Mouse (Mus musculus): ENCODE measurements at regions not wholly inside any gene's neighbourhood (a gene's known extent, or its start where the extent isn't known, plus 50 kb on each side); places are given as distances from the start of the nearest gene placed in this dataset.

DNA sequence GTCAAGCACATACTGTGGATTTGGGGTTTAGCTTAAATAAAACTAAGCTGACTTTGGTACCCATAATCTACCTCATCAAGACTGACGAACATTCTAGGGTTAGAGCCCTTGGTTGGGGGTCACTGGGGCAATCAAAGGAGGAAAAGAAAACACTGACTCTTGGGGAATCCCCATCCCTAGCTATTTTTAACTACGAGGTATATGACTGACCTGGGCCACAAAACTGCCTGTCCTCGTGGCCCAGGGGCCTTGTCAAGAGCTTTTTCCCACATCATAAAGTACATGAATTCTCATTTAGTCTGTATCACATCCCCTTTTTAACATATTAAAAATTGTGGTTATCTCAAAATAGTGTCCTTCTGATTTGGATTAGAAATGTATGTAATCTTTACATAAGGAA, 207.7 kb upstream of the Cxcl12 start:
- TF ChIP-seq CTCF (IDR thresholded peaks at IDR 0.05; ENCODE audit: low read depth), result no peak
- WGBS, result 53% methylated on average over 3 of the region's 3 CpGs
- Histone ChIP-seq H3K9ac (ENCODE audit: low read depth, low read length) (no peak overlapping the region), H3K4me1 (replicated peaks; ENCODE audit: control insufficient read depth, insufficient read depth, low read length) (no peaks in the 10 kb centered on the region), H3K4me3 (ENCODE audit: low read depth, low read length) (no peak overlapping the region), H3K27me3 (replicated peaks; ENCODE audit: control insufficient read depth, insufficient read depth, low read length) (no peaks in the 10 kb centered on the region), H3K27ac (ENCODE audit: low read depth, low read length) (no peak overlapping the region), H3K4me2 (replicated peaks; ENCODE audit: low read depth) (no peak overlapping the region), H3K36me3 (ENCODE audit: control insufficient read depth, insufficient read depth) (no peaks in the 10 kb centered on the region), H3K9me3 (ENCODE audit: control insufficient read depth) (no peaks in the 10 kb centered on the region)
- no peak for ATAC-seq

DNA sequence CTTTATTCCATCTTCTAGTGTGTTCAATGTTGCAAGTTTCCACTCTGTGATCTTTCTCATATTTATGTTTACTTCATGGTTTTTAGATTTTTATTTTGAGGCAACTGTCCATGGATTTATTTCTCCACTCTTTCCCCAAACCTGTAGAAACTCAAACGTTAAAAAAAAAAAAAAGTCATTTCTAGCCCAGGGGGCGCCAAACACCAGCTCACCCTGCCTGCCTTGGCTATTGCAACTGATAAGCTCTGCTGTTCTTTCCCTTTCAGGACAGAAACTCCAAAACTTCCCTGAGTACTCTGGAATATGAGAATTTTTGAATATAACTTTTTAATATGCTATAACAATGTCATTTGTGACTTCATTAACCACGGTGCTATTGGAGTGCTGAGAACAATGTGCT, 201.9 kb upstream of the Cxcl12 start:
- H3K27me3 ChIP-seq (replicated peaks; ENCODE audit: control insufficient read depth, insufficient read depth, low read length), result no peaks in the 10 kb centered on the region
- no peaks in the 10 kb centered on the region for H3K9me3 ChIP-seq (ENCODE audit: control insufficient read depth)
- no peak for ATAC-seq
- H3K4me1 ChIP-seq (replicated peaks; ENCODE audit: control insufficient read depth, insufficient read depth, low read length), result no peaks in the 10 kb centered on the region
- no peak overlapping the region for H3K27ac ChIP-seq (ENCODE audit: low read depth, low read length)
- H3K9ac ChIP-seq (ENCODE audit: low read depth, low read length), result no peak overlapping the region
- no peak overlapping the region for H3K4me2 ChIP-seq (replicated peaks; ENCODE audit: low read depth)
- 25% methylated on average over 3 of the region's 3 CpGs for WGBS
- no peak overlapping the region for H3K4me3 ChIP-seq (ENCODE audit: low read depth, low read length)
- peak; percentile 71 for TF ChIP-seq CTCF (IDR thresholded peaks at IDR 0.05; ENCODE audit: low read depth)
- H3K36me3 ChIP-seq (ENCODE audit: control insufficient read depth, insufficient read depth), result no peaks in the 10 kb centered on the region

DNA sequence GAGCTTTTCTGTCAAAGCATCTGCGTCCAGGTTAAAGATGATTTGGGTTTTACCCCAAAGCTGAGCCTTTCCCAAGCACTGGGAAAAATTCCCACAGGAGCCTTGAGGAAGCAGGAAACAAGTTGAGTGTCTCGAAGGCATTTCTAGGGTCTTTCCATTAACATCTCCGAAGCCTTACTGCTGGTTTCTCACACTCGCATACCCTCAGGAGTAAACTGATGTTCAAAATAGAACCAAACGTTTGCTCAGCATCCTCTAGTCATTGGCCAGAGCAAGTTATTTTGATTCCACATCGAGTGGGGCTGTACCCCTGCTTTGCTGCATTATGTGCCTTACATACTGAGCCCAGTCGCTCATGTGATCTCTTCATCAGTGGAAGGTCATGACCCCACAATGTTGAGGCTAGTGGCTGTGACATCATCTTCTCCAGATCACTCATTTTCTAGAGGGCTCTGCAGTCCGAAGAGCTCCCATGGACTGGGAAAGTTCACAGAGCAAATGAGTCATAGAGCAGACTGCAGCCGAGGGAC, 198.9 kb upstream of the Cxcl12 start:
- 64% methylated on average over 9 of the region's 9 CpGs for WGBS
- Histone ChIP-seq H3K27ac (ENCODE audit: low read depth, low read length) (no peak overlapping the region), H3K27me3 (replicated peaks; ENCODE audit: control insufficient read depth, insufficient read depth, low read length) (no peaks in the 10 kb centered on the region), H3K9ac (ENCODE audit: low read depth, low read length) (no peak overlapping the region), H3K9me3 (ENCODE audit: control insufficient read depth) (no peaks in the 10 kb centered on the region), H3K4me3 (ENCODE audit: low read depth, low read length) (no peak overlapping the region), H3K36me3 (ENCODE audit: control insufficient read depth, insufficient read depth) (no peaks in the 10 kb centered on the region), H3K4me1 (replicated peaks; ENCODE audit: control insufficient read depth, insufficient read depth, low read length) (no peaks in the 10 kb centered on the region), H3K4me2 (replicated peaks; ENCODE audit: low read depth) (no peak overlapping the region)
- no peak for ATAC-seq
- TF ChIP-seq CTCF (IDR thresholded peaks at IDR 0.05; ENCODE audit: low read depth), result no peak

- Histone ChIP-seq H3K4me3 (ENCODE audit: low read depth, low read length) (no peak overlapping the region), H3K4me2 (replicated peaks; ENCODE audit: low read depth) (no peak overlapping the region), H3K4me1 (replicated peaks; ENCODE audit: control insufficient read depth, insufficient read depth, low read length) (no peaks in the 10 kb centered on the region), H3K36me3 (ENCODE audit: control insufficient read depth, insufficient read depth) (no peaks in the 10 kb centered on the region), H3K27me3 (replicated peaks; ENCODE audit: control insufficient read depth, insufficient read depth, low read length) (no peaks in the 10 kb centered on the region), H3K9me3 (ENCODE audit: control insufficient read depth) (no peaks in the 10 kb centered on the region), H3K9ac (ENCODE audit: low read depth, low read length) (no peak overlapping the region), H3K27ac (ENCODE audit: low read depth, low read length) (no peak overlapping the region)
- no peak for ATAC-seq
- WGBS, result 94% methylated on average over 3 of the region's 3 CpGs
- no peak for TF ChIP-seq CTCF (IDR thresholded peaks at IDR 0.05; ENCODE audit: low read depth)
Observed at GRCm38 (mm10) chr6:116974841-116975240, 193.5 kb upstream of the Cxcl12 start.

DNA sequence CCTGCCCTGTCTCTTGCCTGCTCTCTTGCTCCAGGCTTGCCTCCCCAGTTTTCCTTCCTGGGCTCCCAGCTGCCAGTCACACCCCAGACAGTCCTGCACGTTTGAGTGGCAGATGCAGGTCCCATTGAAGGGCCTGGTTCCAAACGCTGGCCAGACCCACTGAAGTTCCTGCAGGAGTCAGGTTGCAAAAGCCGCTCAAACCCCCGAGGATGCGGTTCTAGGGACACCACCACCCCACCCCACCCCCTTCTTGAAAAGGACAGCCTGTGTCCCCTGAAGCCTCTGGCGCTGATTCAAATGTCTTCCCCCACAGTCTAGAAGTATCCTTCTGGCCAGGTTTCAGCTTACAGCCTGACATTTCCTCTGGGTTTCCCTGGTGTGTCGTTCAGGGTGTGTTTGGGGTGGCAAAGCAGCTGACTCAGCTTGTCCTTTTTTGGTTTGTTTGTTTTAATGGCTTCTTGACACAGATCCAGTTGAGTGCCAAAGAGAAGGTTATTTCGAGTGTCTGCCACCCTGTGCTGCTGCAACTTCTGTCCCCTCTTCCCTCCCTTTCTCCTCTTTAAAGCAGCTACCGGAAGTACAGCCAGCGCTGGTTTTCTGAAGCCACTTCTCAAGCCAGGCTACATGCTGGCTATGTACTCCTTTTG, 187.9 kb upstream of the Cxcl12 start:
- Histone ChIP-seq H3K36me3 (ENCODE audit: control insufficient read depth, insufficient read depth) (no peaks in the 10 kb centered on the region), H3K9ac (ENCODE audit: low read depth, low read length) (peak overlapping the region; percentile 22; the same call in 1 of the 2 replicates), H3K27me3 (replicated peaks; ENCODE audit: control insufficient read depth, insufficient read depth, low read length) (no peaks in the 10 kb centered on the region), H3K27ac (ENCODE audit: low read depth, low read length) (no peak overlapping the region), H3K9me3 (ENCODE audit: control insufficient read depth) (no peaks in the 10 kb centered on the region), H3K4me2 (replicated peaks; ENCODE audit: low read depth) (0 out of 2 replicates have a peak overlapping the region, but pooled peaks have one; percentile 24), H3K4me1 (replicated peaks; ENCODE audit: control insufficient read depth, insufficient read depth, low read length) (no peaks in the 10 kb centered on the region), H3K4me3 (ENCODE audit: low read depth, low read length) (no peak overlapping the region)
- no peak for TF ChIP-seq CTCF (IDR thresholded peaks at IDR 0.05; ENCODE audit: low read depth)
- 22% methylated on average over 10 of the region's 10 CpGs for whole genome bisulfite sequencing
- no peak for ATAC-seq

DNA sequence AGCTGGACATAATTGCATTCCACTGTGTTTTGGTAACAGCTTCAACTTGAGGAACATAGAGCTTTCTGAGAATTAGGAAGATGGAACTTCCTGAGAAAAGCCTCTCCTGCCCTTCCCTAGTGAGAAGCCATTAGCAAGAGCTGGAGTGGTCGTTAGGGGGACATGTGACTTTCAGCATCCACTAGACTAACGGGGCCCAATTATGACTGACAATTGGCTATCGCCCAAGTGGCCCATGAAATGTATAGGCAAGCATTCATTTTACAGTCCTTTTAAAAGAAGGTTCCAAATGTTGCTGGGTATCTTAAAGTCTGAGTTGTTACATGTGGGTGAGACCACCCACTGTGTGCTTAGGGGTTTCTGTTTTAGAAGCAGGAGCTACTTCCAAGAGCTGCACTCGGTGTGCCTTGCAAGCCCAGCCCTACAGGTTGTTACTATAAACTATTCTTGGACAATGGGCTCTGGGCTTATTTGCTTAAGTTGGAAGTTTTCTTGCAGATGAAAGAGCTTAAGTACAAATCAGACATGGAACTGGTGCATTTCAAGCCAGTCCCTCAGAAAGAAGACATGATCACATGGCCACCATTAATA, 183.1 kb upstream of the Cxcl12 start:
- Histone ChIP-seq H3K27ac (ENCODE audit: low read depth, low read length) (no peak overlapping the region), H3K4me1 (replicated peaks; ENCODE audit: control insufficient read depth, insufficient read depth, low read length) (no peaks in the 10 kb centered on the region), H3K4me2 (replicated peaks; ENCODE audit: low read depth) (no peak overlapping the region), H3K4me3 (ENCODE audit: low read depth, low read length) (no peak overlapping the region), H3K9me3 (ENCODE audit: control insufficient read depth) (no peaks in the 10 kb centered on the region), H3K9ac (ENCODE audit: low read depth, low read length) (no peak overlapping the region), H3K27me3 (replicated peaks; ENCODE audit: control insufficient read depth, insufficient read depth, low read length) (no peaks in the 10 kb centered on the region), H3K36me3 (ENCODE audit: control insufficient read depth, insufficient read depth) (no peaks in the 10 kb centered on the region)
- WGBS, result 64% methylated on average over 4 of the region's 4 CpGs
- no peak for ATAC-seq
- no peak for TF ChIP-seq CTCF (IDR thresholded peaks at IDR 0.05; ENCODE audit: low read depth)

Measured in intestine, postnatal 0 days (tissue).